Mouse (Mus musculus) ovary, postnatal 10 days (tissue): Measurements from ENCODE around the gene Foxo6.

Source experiments
- DNase-seq: peaks from one replicate; pipeline ENCODE4 v3.0.0; 2022; ENCODE audit warnings: low spot score

Gene Foxo6

DNA sequence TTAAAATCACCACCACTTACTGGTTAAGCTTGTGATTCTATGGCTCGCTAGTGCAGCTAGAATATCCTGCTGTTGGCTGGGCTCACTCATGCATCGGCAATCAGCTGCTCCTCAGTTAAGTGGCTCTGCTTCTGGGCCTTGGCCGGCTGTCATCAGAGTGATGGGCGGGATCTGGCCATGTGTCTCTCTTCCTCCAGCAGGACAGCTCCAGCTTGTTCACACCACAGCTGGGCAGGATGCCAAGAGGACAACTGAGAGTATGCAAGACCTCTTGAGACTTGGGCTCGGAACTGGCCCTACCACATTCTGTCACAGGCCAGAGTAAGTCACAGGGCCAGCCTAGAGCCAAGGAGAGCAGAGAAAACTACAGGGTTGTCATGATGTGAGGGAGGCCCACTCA is 39.7 kb downstream of the Foxo6 start:
- no peak for DNase-seq

GRCm38 (mm10) chr4:120246086-120246485 is 41.1 kb downstream of the Foxo6 start:
- DNase-seq = no peak

DNA sequence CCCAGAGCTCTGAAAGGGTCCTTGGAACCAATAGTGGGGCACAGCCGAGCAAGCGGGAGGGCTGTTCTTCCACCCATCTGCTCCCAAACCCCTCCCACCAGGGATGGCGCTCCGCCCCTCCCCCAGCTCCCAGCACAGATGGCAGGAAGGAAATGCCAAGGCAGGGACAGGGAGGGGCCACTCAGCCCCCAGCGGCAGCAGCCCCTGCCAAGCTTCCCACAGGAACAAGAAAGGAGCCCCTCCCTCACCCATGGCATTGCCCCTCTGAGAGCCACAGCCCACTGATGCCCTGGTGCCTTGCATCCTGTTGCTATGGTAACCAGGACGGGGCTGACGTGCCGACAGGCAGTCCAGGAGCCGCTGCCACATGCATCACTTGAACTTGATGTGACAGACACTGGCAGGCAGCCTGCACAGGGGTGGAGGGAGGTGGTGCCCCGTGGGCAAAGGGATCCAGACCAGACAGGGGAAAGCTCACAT is 44.3 kb downstream of the Foxo6 start:
- no peak for DNase-seq

DNA sequence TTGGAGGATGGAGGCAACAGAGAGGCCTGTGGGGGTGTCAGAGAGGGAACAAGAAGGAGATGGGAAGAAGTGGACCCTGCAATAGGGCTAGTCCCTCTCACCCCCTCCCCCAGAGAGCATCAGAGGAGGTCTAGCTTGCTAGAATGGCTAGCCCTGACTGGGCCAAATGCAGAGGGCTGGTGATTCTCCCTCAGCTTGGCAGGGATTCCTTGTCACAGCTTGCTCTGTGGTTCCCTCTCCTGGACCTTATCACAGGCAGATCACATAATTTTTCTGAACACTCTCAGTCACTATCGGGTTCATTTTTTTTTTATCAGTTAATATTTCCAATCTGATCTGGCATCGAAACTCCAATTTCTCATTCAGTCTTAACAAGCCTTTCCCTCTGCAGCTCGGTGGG is 46.0 kb downstream of the Foxo6 start:
- DNase-seq = no peak

GRCm38 (mm10) chr4:120239419-120239818 is 47.7 kb downstream of the Foxo6 start:
- DNase-seq = no peak

- DNase-seq = no peak
Observed at GRCm38 (mm10) chr4:120233243-120233642, 53.9 kb downstream of the Foxo6 start.

DNA sequence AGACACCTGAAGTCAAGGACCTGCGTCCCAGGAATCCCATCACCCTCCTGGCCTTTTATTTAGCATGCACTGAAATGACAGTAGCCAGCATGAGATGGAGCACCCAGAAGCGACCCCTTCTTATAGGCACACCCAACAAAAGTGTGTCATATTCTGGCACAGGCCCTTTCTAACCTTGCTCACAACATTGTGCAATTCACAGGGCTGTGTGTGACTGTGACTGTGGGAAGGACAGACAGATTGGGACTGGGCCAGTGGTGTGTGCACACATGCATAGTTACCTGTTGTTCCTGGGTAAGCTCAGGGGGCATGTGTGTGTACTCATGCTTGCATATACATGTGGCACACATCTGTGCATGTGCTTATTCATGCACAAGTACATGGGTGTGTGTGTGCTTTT is 54.6 kb downstream of the Foxo6 start:
- DNase-seq = no peak

DNA sequence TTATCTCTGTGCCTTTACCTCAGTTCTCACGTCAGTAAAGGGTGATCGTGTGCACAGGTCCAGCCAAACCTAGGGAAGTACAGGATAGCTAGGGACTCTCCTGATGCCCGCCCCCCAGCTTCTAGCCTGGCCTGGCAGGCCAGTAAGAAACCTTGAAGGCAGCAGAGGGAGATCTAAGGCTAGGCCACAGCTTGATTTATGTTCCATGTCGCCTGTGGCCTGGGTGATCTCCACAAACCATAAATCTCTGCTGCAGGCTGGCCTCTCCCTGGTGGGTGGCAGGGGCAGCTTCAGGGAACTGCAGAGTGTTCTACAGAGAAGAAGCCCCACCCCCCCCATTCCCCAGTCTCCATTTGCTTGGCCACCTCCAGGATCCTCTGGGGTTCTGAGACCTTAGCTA is 55.2 kb downstream of the Foxo6 start:
- DNase-seq = no peak

- no peak for DNase-seq
Observed at GRCm38 (mm10) chr4:120230256-120230649, 56.9 kb downstream of the Foxo6 start.

GRCm38 (mm10) chr4:120229505-120230255 is 57.5 kb downstream of the Foxo6 start:
- no peak for DNase-seq

- no peak for DNase-seq
Observed at GRCm38 (mm10) chr4:120228613-120229012, 58.5 kb downstream of the Foxo6 start.

- DNase-seq = no peak
Observed at GRCm38 (mm10) chr4:120227224-120227623, 59.9 kb downstream of the Foxo6 start.

GRCm38 (mm10) chr4:120226682-120227081 is 60.5 kb downstream of the Foxo6 start:
- DNase-seq = no peak

DNA sequence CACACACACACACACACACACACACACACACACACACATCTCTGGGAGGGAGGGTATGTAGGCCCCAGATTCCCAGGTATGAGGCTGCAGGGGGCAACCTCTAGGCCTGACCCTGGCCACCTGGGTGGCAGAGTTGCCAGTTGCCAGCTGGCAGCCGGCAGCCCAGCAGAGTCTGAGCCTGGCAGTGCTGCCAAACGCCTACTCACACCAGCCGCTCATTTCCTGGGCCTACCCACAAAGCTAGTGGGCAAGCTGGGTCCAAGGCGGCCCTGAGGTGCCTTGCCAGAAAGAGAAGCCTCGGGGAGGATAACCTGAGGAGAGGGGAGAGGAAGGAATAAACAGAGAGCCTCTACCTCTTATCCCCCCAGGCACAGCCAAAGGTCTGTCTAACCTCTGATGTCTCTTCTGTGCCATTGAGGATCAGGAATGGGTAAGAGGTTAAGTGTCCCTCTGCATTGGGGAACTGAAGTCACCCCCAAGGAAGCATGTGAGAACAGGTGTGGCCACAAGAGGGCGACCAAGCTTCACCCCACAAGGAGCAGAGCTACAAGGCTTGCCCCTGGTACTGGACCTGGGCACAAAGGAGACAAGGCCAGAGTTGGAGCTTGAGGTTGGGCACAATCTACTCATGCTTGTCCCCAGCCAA is 61.9 kb downstream of the Foxo6 start:
- DNase-seq = peak; percentile 64

DNA sequence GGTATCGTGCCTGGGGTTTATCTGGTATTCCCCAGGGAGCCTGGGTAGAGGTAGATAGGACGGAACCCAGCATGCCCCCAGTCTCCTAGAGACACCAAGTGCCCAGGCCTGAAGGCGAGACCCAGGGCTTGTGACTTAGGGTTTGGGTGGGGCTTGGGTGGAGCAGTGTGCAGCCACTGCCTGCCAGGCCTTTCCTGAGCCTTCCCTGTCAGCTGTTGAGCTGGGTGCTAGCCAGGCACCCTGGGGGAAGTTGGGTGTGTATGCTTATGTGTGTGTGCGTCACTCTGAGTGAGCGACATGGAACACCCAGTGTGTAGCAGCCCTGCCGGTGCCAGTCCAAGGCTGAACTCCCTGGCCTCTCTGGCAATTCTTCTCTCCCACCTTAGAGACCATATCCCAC is 63.3 kb downstream of the Foxo6 start:
- DNase-seq = no peak

DNA sequence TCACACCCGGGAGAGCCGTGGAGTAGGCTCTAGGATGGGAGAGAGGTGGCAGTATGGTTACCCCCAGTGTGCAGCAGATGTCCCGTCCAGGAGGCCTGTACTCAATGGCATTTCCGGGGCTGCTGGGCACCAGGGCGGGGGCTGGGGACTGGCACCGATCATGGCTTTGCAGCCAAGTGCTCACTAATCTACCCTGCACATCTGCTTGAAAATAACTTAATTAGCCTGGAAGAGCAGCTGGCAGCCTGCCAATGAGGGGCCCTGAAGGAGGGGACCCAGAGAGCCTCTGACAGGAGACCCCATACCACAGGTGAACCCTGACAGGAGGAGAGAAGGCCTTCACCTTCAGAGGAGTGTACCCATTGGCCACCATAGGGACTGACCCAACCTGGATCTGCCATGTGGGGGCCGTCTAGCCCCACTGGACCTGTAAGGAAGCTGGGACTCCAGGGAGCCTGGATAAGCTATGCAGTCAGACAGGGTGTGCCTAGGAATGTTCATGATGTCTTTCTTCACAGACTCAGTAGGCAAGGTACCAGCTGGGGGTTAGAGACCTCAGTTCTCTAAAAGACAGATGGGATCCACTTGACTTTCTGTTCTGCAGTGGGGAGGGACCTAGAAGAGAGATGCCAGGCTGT is 63.9 kb downstream of the Foxo6 start:
- DNase-seq = no peak

DNA sequence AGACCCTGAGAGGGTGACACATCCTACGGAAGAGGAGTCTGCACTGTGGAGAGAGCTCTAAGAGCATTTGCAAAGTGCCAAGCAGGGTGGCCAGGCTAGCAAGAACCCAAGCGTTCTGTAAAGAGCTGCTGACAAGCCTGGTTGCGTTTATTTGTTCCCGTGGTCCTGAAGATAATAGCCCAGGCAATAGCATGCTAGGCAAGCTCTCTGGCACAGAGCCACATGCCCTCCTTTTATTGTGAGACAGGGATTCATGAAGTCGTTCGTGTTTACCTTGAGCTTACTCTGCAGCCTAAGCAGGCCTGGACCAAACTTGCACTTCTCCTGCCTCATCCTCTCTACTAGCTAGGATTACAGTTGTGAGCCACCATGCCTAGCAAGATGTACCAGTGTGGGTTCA is 65.4 kb downstream of the Foxo6 start:
- no peak for DNase-seq

DNA sequence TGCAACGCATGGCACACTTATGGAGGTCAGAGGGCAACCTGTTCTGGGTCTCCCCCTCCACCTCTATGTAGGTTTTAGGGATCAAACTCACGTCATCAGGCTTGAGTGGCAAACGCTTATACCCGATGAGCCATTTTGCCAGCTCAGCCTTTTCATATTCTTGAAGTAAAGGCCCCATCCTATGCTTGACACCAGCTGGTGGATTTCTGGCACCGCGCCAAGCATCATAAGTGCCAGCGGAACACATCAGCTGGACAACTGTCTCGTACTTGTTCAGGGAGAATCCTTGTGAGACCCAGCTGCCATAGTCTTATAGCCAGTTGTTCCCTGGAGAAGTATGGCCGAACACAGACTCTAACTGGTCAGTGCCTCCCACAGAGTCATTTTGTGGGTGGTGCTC is 68.3 kb downstream of the Foxo6 start:
- DNase-seq = no peak
